Mouse (Mus musculus) forebrain, embryonic 12.5 days (tissue): ENCODE measurements around the gene Lpcat2. TPM values are rescaled to one million over a fixed set of nuclear protein-coding genes. Genes with fewer than 3 reads are reported as not detected.

Source experiments
- ATAC-seq: fragments of 200-750 bp; cut with Nextera tagmentation; 2 replicates; pipeline ENCODE4 v1.8.0; 2017; ENCODE audit warnings: moderate TSS enrichment; ENCODE audit not compliant: low FRiP score
- H3K27ac ChIP-seq: fragments of 300-500 bp; sonication (generic); 2 replicates; pipeline ENCODE4 v1.5.1; 2016; ENCODE audit warnings: mild to moderate bottlenecking
- H3K27me3 ChIP-seq: fragments of 300-500 bp; sonication (generic); 2 replicates; pipeline ENCODE4 v1.6.1; 2016; ENCODE audit warnings: mild to moderate bottlenecking
- H3K36me3 ChIP-seq: fragments of 300-500 bp; sonication (generic); replicated peaks from 2 replicates; pipeline ENCODE4 v1.6.1; 2016; ENCODE audit warnings: mild to moderate bottlenecking
- H3K4me1 ChIP-seq: fragments of 300-500 bp; sonication (generic); 2 replicates; pipeline ENCODE4 v1.6.1; 2016
- H3K4me2 ChIP-seq: fragments of 300-500 bp; sonication (generic); 2 replicates; pipeline ENCODE4 v1.6.1; 2016; ENCODE audit warnings: mild to moderate bottlenecking, moderate library complexity
- H3K4me3 ChIP-seq: fragments of 300-500 bp; sonication (generic); replicated peaks from 2 replicates; pipeline ENCODE4 v1.5.1; 2016; ENCODE audit warnings: mild to moderate bottlenecking
- H3K9ac ChIP-seq: fragments of 300-500 bp; sonication (generic); 2 replicates; pipeline ENCODE4 v1.6.1; 2016; ENCODE audit warnings: mild to moderate bottlenecking
- H3K9me3 ChIP-seq: fragments of 300-500 bp; sonication (generic); 2 replicates; pipeline ENCODE4 v1.6.1; 2016
- WGBS: fragments of 180-500 bp; shearing (Covaris S2); methylation state at CpG from one replicate; pipeline ENCODE4 v1.1.7; 2016; 5-methylcytosine and 5-hydroxymethylcytosine counted together
- microRNA-seq: library from miRNA; unstranded; fragments of <30 nt; microRNA quantifications from one replicate; pipeline ENCODE4, GENCODE M21; 2017
- polyA plus RNA-seq: library from polyadenylated mRNA; unstranded; fragments of >200 nt; fragmentation: Nextera tagmentation; extraction: Ambion mirVana; gene quantifications from 2 replicates; pipeline ENCODE4 v1.2.1, GENCODE M21; 2016

Lpcat2 gene
- polyA plus RNA-seq, 1 experiment from 2014 or later, result 4.9 TPM

- H3K4me1 ChIP-seq, result no peaks in the 10 kb centered on the region
- H3K4me3 ChIP-seq, result no peak overlapping the region
- 0 out of 2 replicates have a peak, but pooled peaks cover under 1% of the 10 kb centered on the region for H3K27me3 ChIP-seq
- H3K27ac ChIP-seq, result no peak overlapping the region
- no peaks in the 10 kb centered on the region for H3K36me3 ChIP-seq
- no peak for ATAC-seq
- WGBS, result 83% methylated on average over 12 of the region's 12 CpGs
- no peak overlapping the region for H3K4me2 ChIP-seq
- H3K9ac ChIP-seq, result no peak overlapping the region
- no peaks in the 10 kb centered on the region for H3K9me3 ChIP-seq
These were observed 95.7 kb downstream of the Lpcat2 start for GRCm38 (mm10) chr8:92950639-92951371.

GRCm38 (mm10) chr8:92954044-92954443 lies 98.9 kb downstream of the Lpcat2 start:
- no peaks in the 10 kb centered on the region for H3K4me1 ChIP-seq
- no peaks in the 10 kb centered on the region for H3K9me3 ChIP-seq
- ATAC-seq, result no peak
- no peak overlapping the region for H3K27ac ChIP-seq
- peaks cover 19% of the 10 kb centered on the region for H3K27me3 ChIP-seq
- H3K9ac ChIP-seq, result no peak overlapping the region
- H3K4me3 ChIP-seq, result no peak overlapping the region
- H3K4me2 ChIP-seq, result no peak overlapping the region
- 88% methylated on average over 5 of the region's 5 CpGs for WGBS
- H3K36me3 ChIP-seq, result no peaks in the 10 kb centered on the region

GRCm38 (mm10) chr8:92959779-92960178 lies 104.6 kb downstream of the Lpcat2 start, which contains the start of gene Slc6a2:
Slc6a2 (plus strand) TSS chr8:92960079.
- H3K4me2 ChIP-seq, result peak within 1 kb of the TSS; percentile 66
- H3K36me3 ChIP-seq, result no peaks in the 10 kb centered on the region
- H3K9me3 ChIP-seq, result no peaks in the 10 kb centered on the region
- H3K4me1 ChIP-seq, result peaks cover 14% of the 10 kb centered on the region
- H3K9ac ChIP-seq, result peak within 1 kb of the TSS; percentile 29; the same call in 1 of the 2 replicates
- peaks cover 67% of the 10 kb centered on the region for H3K27me3 ChIP-seq
- peak within 1 kb of the TSS; percentile 42 for H3K4me3 ChIP-seq
- H3K27ac ChIP-seq, result no peak within 1 kb of the TSS
- no peak for ATAC-seq
- WGBS, result 74% methylated on average over 10 of the region's 10 CpGs

- Histone ChIP-seq H3K4me3 (peak overlapping the region; percentile 42), H3K27me3 (peaks cover 67% of the 10 kb centered on the region), H3K9me3 (no peaks in the 10 kb centered on the region), H3K4me2 (peak overlapping the region; percentile 66), H3K9ac (peak overlapping the region; percentile 29; the same call in 1 of the 2 replicates), H3K4me1 (peaks cover 14% of the 10 kb centered on the region), H3K27ac (no peak overlapping the region), H3K36me3 (no peaks in the 10 kb centered on the region)
- 1% methylated on average over 42 of the region's 42 CpGs for WGBS
- ATAC-seq, result no peak
These were observed 105.3 kb downstream of the Lpcat2 start for GRCm38 (mm10) chr8:92960451-92960911.

GRCm38 (mm10) chr8:92961088-92961487 lies 105.9 kb downstream of the Lpcat2 start:
- WGBS, result 3% methylated on average over 25 of the region's 25 CpGs
- H3K36me3 ChIP-seq, result no peaks in the 10 kb centered on the region
- ATAC-seq, result no peak
- H3K9me3 ChIP-seq, result no peaks in the 10 kb centered on the region
- no peak overlapping the region for H3K27ac ChIP-seq
- H3K4me1 ChIP-seq, result peaks cover 14% of the 10 kb centered on the region
- H3K4me3 ChIP-seq, result peak overlapping the region; percentile 42
- peak overlapping the region; percentile 66 for H3K4me2 ChIP-seq
- H3K9ac ChIP-seq, result no peak overlapping the region
- peaks cover 64% of the 10 kb centered on the region for H3K27me3 ChIP-seq

- Histone ChIP-seq H3K4me3 (no peak overlapping the region), H3K36me3 (no peaks in the 10 kb centered on the region), H3K27ac (no peak overlapping the region), H3K4me1 (peaks cover 14% of the 10 kb centered on the region), H3K9ac (no peak overlapping the region), H3K9me3 (no peaks in the 10 kb centered on the region), H3K4me2 (no peak overlapping the region), H3K27me3 (peaks cover 43% of the 10 kb centered on the region)
- WGBS, result 76% methylated on average over 2 of the region's 2 CpGs
- no peak for ATAC-seq
These were observed 109.4 kb downstream of the Lpcat2 start for GRCm38 (mm10) chr8:92964556-92964955.

Small RNA genes lying within 50 kb of the gene (microRNA-seq; reads per million reads assigned to microRNA genes)
- gene Gm22151, result not detected

Other genes with a start within 250 kb of the Lpcat2 start
- 0.28 and 0.37 TPM in 2 replicates for gene Irx6, start 181.1 kb upstream of the Lpcat2 start, polyA plus RNA-seq
- gene Mmp2, start 28.0 kb upstream of the Lpcat2 start, polyA plus RNA-seq, result 25.8 and 35.3 TPM in 2 replicates
- 0.26 TPM in 1 of 2 replicates, not detected in the other for gene Capns2, start 46.1 kb downstream of the Lpcat2 start, polyA plus RNA-seq
- 0.03 TPM in 1 of 2 replicates, not detected in the other for gene Slc6a2, start 104.7 kb downstream of the Lpcat2 start, polyA plus RNA-seq
- gene Ces1a, start 192.9 kb downstream of the Lpcat2 start, polyA plus RNA-seq, result not detected in 2 replicates
- not detected in 2 replicates for gene Ces1b, start 224.7 kb downstream of the Lpcat2 start, polyA plus RNA-seq